Mouse (Mus musculus) intestine, embryonic 14.5 days (tissue): ENCODE measurements around the gene Tbx21. TPM values are rescaled to one million over a fixed set of nuclear protein-coding genes. Genes with fewer than 3 reads are reported as not detected.

Source experiments
- ATAC-seq: fragments of 200-750 bp; cut with Nextera tagmentation; replicated peaks from 2 replicates; pipeline ENCODE4 v1.8.0; 2017; ENCODE audit warnings: low read depth, moderate number of reproducible peaks, moderate TSS enrichment, moderate library complexity; ENCODE audit not compliant: low FRiP score, low TSS enrichment
- DNase-seq: peaks from one replicate; pipeline ENCODE4 v3.0.0-alpha.2; 2018; ENCODE audit warnings: low spot score
- H3K27ac ChIP-seq: fragments of 300-500 bp; sonication (generic); 2 replicates; pipeline ENCODE4 v1.5.1; 2014; ENCODE audit warnings: low read depth, mild to moderate bottlenecking, control low read depth
- H3K27me3 ChIP-seq: fragments of 300-500 bp; sonication (generic); replicated peaks from 2 replicates; pipeline ENCODE4 v1.6.1; 2014; ENCODE audit warnings: low read length, control low read depth; ENCODE audit not compliant: control insufficient read depth, insufficient read depth
- H3K36me3 ChIP-seq: fragments of 300-500 bp; sonication (generic); 2 replicates; pipeline ENCODE4 v1.6.1; 2014; ENCODE audit warnings: low read length, control low read depth; ENCODE audit not compliant: control insufficient read depth, insufficient read depth
- H3K4me1 ChIP-seq: fragments of 300-500 bp; sonication (generic); replicated peaks from 2 replicates; pipeline ENCODE4 v1.6.1; 2014; ENCODE audit warnings: low read length, control low read depth, mixed read lengths; ENCODE audit not compliant: control insufficient read depth, insufficient read depth
- H3K4me2 ChIP-seq: fragments of 300-500 bp; sonication (generic); 2 replicates; pipeline ENCODE4 v1.6.1; 2014; ENCODE audit warnings: low read length
- H3K4me3 ChIP-seq: fragments of 300-500 bp; sonication (generic); 2 replicates; pipeline ENCODE4 v1.5.1; 2014; ENCODE audit warnings: low read depth, low read length, control low read depth, mixed read lengths
- H3K9ac ChIP-seq: fragments of 300-500 bp; sonication (generic); 2 replicates; pipeline ENCODE4 v1.6.1; 2014; ENCODE audit warnings: mild to moderate bottlenecking, low read length
- H3K9me3 ChIP-seq: fragments of 300-500 bp; sonication (generic); 2 replicates; pipeline ENCODE4 v1.6.1; 2016; ENCODE audit warnings: low read length, control low read depth; ENCODE audit not compliant: control insufficient read depth
- whole genome bisulfite sequencing: fragments of 180-500 bp; shearing (Covaris S2); extraction: QIAGEN DNeasy Blood & Tissue Kit; methylation state at CpG from one replicate; pipeline ENCODE4 v1.1.7; 2014; 5-methylcytosine and 5-hydroxymethylcytosine counted together
- polyA plus RNA-seq: library from polyadenylated mRNA; unstranded; fragments of >200 nt; fragmentation: Nextera tagmentation; extraction: Ambion mirVana; gene quantifications from 2 replicates; pipeline ENCODE4 v1.2.1, GENCODE M21; 2014

Tbx21 gene
- 0.07 TPM in 1 of 2 replicates, not detected in the other for polyA plus RNA-seq

DNA sequence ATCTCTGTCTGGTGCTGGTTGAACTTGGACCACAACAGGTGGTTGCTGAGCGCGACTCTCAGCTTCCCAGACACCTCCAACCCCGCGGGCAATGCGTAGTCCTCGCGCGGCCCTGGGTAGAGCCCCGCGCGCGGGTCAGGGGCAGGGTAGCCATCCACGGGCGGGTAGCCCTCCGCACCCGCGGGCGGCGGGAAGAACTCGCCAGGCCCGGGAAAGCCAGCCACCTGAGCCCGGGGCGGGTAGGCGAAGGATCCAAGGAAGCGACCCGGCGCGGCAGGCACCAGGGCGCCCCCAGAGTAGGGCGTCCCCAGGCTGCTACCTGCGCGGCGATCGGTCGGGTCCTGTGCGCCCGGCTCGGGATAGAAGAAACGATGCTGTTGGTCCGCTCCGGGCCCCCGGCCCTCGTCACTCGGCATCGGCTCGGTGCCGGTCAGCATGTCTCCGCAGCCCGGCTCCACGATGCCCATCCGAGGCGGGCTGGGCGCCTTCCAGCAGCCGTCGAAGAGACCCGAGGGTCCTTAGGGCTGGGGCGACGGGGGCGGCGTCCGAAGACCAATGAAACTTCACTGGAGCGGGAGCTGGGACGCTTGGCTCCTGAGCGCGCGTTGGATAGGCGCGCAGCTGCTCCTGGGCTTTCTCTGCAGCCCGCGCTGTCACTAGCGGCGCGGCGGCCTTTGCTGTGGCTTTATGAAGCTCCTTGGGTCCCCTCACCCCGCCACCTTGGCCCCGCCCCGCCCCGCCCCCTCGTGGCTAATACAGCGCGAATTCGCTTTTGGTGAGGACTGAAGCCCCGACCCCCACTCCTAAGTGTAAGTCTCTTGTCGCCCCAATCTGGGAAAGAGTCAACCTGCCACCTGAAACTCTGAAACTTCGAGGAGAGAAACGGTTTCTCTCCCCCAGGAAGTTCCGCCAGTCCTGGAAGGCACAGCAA is at the start of gene Tbx21:
Tbx21 (minus strand) TSS at position 661 of the 931 bp plus-strand sequence.
- peak within 1 kb of the TSS; percentile 63 for H3K4me2 ChIP-seq
- H3K36me3 ChIP-seq, result no peaks in the 10 kb centered on the region
- H3K9me3 ChIP-seq, result no peaks in the 10 kb centered on the region
- no peak within 1 kb of the TSS for H3K9ac ChIP-seq
- no peak within 1 kb of the TSS for H3K27ac ChIP-seq
- ATAC-seq (no peak), DNase-seq (peak; percentile 66)
- peak within 1 kb of the TSS; percentile 35 for H3K4me3 ChIP-seq
- under 1% methylated on average over 87 of the region's 87 CpGs for WGBS
- peaks cover 9% of the 10 kb centered on the region for H3K4me1 ChIP-seq
- peaks cover 65% of the 10 kb centered on the region for H3K27me3 ChIP-seq

DNA sequence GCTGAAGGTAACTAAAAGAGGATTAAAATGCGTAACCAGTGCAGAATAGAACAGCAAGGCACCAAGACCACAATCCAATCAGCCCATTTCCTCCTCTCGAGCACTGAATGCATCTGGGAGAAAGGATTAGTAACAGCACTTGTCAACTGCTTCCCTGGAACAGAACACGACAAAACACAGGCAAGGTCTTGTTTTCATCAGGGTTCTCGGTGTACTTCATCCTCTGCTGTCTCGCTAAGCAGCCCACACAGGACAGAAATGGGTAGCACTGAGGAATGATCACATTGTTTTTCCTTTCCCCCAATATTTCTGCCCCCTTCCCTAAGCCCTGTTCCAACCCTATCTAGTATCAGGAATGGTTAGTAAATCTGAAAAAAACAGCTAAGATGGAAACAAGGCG is 45.2 kb upstream of the Tbx21 start:
- Histone ChIP-seq H3K27me3 (no peaks in the 10 kb centered on the region), H3K9ac (no peak overlapping the region), H3K4me3 (no peak overlapping the region), H3K9me3 (no peaks in the 10 kb centered on the region), H3K36me3 (peaks cover 93% of the 10 kb centered on the region), H3K4me1 (no peaks in the 10 kb centered on the region), H3K4me2 (no peak overlapping the region), H3K27ac (no peak overlapping the region)
- DNase-seq (no peak), ATAC-seq (no peak)
- WGBS, result 62% methylated on average over 6 of the region's 6 CpGs

DNA sequence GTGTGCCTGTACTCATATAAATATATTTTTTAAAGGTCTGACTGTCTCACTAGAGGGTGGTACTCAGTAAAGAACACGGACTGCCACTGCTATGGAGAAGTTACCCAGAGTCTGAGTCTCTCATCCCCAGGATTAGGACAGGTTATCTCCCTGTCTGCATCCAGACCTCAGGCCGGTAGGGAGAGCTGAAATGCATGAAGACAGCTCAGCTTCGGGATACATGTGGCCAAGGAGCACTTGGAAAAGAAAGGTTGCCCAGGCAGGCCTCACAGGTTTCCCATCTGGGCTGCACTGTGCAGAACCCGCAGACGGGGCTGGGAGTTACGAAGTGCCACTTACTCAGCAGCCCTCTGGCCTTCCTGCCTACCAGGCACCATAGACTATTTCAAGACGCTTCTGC is 41.9 kb upstream of the Tbx21 start:
- H3K36me3 ChIP-seq, result peaks cover 62% of the 10 kb centered on the region
- DNase-seq, result no peak

DNA sequence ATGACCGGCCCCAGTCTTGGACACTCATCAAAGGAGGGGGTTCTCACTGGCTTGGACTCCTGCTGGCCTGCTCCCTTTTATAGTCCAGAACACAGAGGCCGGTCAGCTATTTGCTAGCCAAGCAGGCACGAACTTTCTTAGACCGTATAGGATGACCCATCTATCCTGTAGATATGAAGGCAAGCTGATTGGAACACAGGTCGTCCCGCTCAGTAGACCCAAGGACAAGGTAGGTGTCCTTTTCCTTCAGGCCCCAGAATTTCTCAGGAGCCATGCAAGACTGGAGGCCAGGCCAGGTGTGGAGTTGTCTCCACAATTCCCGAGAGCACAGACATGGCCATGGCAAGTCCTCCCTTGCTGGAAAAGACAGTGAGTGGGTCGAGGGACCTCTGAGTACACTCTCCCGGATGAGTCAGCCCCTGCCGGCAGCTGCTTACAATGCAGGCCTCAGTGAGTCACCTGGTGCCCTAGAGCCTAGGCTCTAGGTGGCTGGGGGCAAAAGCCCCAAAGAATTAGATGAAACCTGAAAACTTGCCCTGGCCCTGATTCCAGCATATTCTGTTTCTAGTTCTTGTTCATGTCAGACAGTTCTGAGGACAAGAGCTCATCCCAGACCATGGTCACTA is 37.6 kb upstream of the Tbx21 start:
- ATAC-seq (no peak), DNase-seq (no peak)
- Histone ChIP-seq H3K4me3 (no peak overlapping the region), H3K4me2 (no peak overlapping the region), H3K9me3 (no peaks in the 10 kb centered on the region), H3K4me1 (peaks cover 26% of the 10 kb centered on the region), H3K36me3 (peaks cover 24% of the 10 kb centered on the region), H3K27me3 (no peaks in the 10 kb centered on the region), H3K27ac (no peak overlapping the region), H3K9ac (no peak overlapping the region)
- 32% methylated on average over 10 of the region's 10 CpGs for WGBS

More for the DNA sequence above, 41.9 kb upstream of the Tbx21 start:
- Histone ChIP-seq H3K27me3 (no peaks in the 10 kb centered on the region), H3K9me3 (no peaks in the 10 kb centered on the region), H3K4me1 (peaks cover 11% of the 10 kb centered on the region; the same call in 1 of the 2 replicates), H3K9ac (no peak overlapping the region), H3K4me2 (no peak overlapping the region), H3K27ac (no peak overlapping the region), H3K4me3 (no peak overlapping the region)
- no peak for ATAC-seq
- WGBS, result 83% methylated on average over 7 of the region's 7 CpGs

GRCm38 (mm10) chr11:97152023-97152426 is 36.9 kb upstream of the Tbx21 start:
- peak; percentile 76 for DNase-seq
- H3K9me3 ChIP-seq, result no peaks in the 10 kb centered on the region
- H3K9ac ChIP-seq, result no peak overlapping the region
- H3K4me3 ChIP-seq, result peak overlapping the region; percentile 49
- H3K27ac ChIP-seq, result no peak overlapping the region
- ATAC-seq, result no peak
- peaks cover 26% of the 10 kb centered on the region for H3K4me1 ChIP-seq
- peaks cover 18% of the 10 kb centered on the region for H3K36me3 ChIP-seq
- WGBS, result 3% methylated on average over 11 of the region's 11 CpGs
- H3K4me2 ChIP-seq, result peak overlapping the region; percentile 87
- H3K27me3 ChIP-seq, result no peaks in the 10 kb centered on the region

DNA sequence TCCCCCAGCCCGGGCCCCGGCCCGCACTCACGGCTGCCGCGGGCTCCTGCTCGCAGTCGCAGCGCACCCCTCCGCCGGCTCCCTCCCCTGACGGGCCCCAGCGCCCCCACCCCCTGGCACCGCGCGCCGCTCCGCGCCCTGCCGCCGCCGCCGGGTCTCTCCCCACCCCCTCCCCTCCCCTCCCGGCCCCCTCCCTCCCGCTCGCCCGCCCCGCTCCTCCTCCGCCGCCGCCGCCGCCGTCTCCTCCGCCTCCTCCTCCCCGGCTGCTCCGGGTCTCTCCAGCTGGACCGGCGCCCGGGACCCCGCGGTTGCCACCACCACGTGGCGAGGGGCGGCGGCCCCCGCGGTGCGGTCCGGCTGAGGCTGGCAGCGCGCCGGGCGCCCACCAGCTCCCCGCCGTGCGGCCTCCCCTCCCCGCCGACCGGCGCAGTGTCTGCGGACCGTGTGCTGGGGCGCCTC is 36.2 kb upstream of the Tbx21 start, which contains the start of gene Tbkbp1:
Tbkbp1 (minus strand) TSS at position 153 of the 459 bp plus-strand sequence.
- DNase-seq (no peak), ATAC-seq (peak; percentile 4; the same call in 1 of the 2 replicates)
- Histone ChIP-seq H3K4me2 (peak within 1 kb of the TSS; percentile 87), H3K27me3 (no peaks in the 10 kb centered on the region), H3K4me1 (peaks cover 26% of the 10 kb centered on the region), H3K4me3 (peak within 1 kb of the TSS; percentile 49), H3K9me3 (no peaks in the 10 kb centered on the region), H3K27ac (peak within 1 kb of the TSS; percentile 78), H3K9ac (peak within 1 kb of the TSS; percentile 44), H3K36me3 (peaks cover 12% of the 10 kb centered on the region)
- 2% methylated on average over 22 of the region's 64 CpGs for WGBS

DNA sequence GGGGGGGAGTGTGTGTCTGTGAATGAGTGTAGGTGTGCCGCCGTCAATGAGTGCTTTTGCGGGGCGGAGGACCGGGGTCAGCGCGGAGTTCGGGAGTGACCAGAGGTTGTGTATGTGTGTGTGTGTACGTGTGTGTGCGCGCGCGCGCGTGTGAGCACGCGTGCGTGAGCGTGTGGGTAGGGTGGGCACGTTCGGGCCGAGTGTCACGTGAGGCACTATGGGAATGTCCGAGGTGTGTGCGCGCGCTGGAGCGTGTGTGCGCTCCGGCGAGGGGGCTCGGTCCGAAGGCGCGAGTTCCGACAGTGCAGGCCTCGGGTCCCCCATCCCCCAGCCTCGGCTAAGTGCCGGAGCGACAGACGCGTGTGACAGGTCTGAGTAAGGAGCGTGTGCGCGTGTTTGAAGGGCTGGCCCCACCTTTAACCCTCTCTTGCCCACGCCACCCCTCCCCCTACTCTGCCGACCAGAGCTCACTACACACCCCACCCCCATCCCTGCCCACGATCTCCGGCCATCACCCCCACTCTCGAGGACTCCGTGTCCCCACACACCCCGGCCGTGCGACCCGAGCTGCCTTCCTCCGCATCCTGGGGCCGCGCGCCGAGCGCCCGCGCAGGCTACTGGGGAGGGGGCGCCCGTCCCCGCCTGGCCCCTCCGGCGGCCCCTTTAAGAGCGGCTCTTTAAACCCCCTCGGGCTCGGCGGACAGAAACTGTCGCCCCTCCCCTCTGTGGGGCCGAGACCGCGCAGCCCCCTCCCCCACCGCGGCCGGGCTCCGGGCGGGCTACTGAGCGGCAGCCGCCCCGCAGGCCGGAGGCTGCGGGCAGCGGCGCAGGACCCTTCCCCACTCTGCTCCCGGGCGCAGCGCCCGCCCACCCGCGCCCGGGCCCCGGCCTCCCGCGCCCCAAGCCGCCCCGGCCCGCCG is 35.5 kb upstream of the Tbx21 start:
- Histone ChIP-seq H3K4me2 (peak overlapping the region; percentile 87), H3K36me3 (peaks cover 11% of the 10 kb centered on the region), H3K27me3 (no peaks in the 10 kb centered on the region), H3K4me3 (peak overlapping the region; percentile 49), H3K9me3 (no peaks in the 10 kb centered on the region), H3K9ac (peak overlapping the region; percentile 44), H3K27ac (peak overlapping the region; percentile 78), H3K4me1 (peaks cover 26% of the 10 kb centered on the region)
- peak; percentile 67 for ATAC-seq
- WGBS, result under 1% methylated on average over 88 of the region's 102 CpGs
- peak; percentile 79 for DNase-seq

- H3K4me1 ChIP-seq, result peaks cover 26% of the 10 kb centered on the region
- 3% methylated on average over 14 of the region's 14 CpGs for WGBS
- peak; percentile 0; the same call in 1 of the 2 replicates for ATAC-seq
- peak overlapping the region; percentile 78 for H3K27ac ChIP-seq
- no peaks in the 10 kb centered on the region for H3K9me3 ChIP-seq
- H3K9ac ChIP-seq, result peak overlapping the region; percentile 44
- H3K36me3 ChIP-seq, result peaks cover 8% of the 10 kb centered on the region
- peak overlapping the region; percentile 87 for H3K4me2 ChIP-seq
- DNase-seq, result peak; percentile 79
- H3K4me3 ChIP-seq, result peak overlapping the region; percentile 49
- H3K27me3 ChIP-seq, result no peaks in the 10 kb centered on the region
These were observed 34.9 kb upstream of the Tbx21 start for GRCm38 (mm10) chr11:97149995-97150410.
